Mouse (Mus musculus): Measurements from ENCODE around the gene Btbd9. TPM values are rescaled to one million over a fixed set of nuclear protein-coding genes. Genes with fewer than 3 reads are reported as not detected.

Btbd9 gene
- polyA plus RNA-seq, 2 experiments: 18.3 to 46.9 TPM

- H3K9ac ChIP-seq (ENCODE audit: low read depth, low read length, severe bottlenecking): no peak overlapping the region
- DNase-seq (ENCODE audit: low spot score): no peak
- no peaks in the 10 kb centered on the region for H3K27me3 ChIP-seq (ENCODE audit: control insufficient read depth, insufficient read depth, low read length)
- H3K27ac ChIP-seq (replicated peaks; ENCODE audit: low read depth, low read length): no peak overlapping the region
- no peak for TF ChIP-seq POLR2A (IDR thresholded peaks at IDR 0.05; ENCODE audit: borderline replicate concordance, extremely low read depth, insufficient read depth, insufficient read length)
- H3K4me3 ChIP-seq (replicated peaks; ENCODE audit: low read length): no peak overlapping the region
- peaks cover 15% of the 10 kb centered on the region for H3K36me3 ChIP-seq (ENCODE audit: control insufficient read depth, insufficient read depth, low read length)
- no peaks in the 10 kb centered on the region for H3K9me3 ChIP-seq (ENCODE audit: control insufficient read depth, low read length)
- WGBS: 82% methylated on average over 7 of the region's 7 CpGs
- ATAC-seq (ENCODE audit: low FRiP score, low read depth): no peak
- peaks cover 23% of the 10 kb centered on the region for H3K4me1 ChIP-seq (ENCODE audit: control insufficient read depth, insufficient read depth, low read length)
- H3K4me2 ChIP-seq (replicated peaks; ENCODE audit: low read depth, low read length, severe bottlenecking): no peak overlapping the region
Observed at GRCm38 (mm10) chr17:30607330-30607729, 31.0 kb upstream of the Btbd9 start.

DNA sequence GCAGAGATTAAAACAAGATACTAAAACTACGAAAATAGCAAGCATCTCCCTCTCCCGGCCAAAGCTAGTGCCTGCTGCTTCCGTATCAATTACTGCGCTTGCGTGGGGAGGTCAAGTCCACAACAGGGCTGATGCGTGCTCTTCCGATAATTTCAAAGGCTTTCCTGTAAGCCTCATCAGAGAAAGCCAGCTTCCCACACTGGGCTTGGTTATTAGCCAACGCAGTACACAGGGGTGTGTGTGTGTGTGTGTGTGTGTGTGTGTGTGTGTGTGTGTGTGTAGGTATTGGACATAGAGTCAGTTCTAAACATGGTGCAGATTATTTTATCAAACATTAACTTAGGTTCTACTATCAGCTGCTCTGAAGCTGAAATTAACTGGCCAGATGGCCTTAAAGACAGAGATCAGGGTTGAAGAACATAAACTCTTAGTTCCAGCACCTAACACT is 30.4 kb upstream of the Btbd9 start:
- Histone ChIP-seq H3K27me3 (ENCODE audit: control insufficient read depth, insufficient read depth, low read length) (no peaks in the 10 kb centered on the region), H3K9ac (ENCODE audit: low read depth, low read length, severe bottlenecking) (no peak overlapping the region), H3K4me3 (replicated peaks; ENCODE audit: low read length) (no peak overlapping the region), H3K4me1 (ENCODE audit: control insufficient read depth, insufficient read depth, low read length) (peaks cover 23% of the 10 kb centered on the region), H3K9me3 (ENCODE audit: control insufficient read depth, low read length) (no peaks in the 10 kb centered on the region), H3K4me2 (replicated peaks; ENCODE audit: low read depth, low read length, severe bottlenecking) (no peak overlapping the region), H3K36me3 (ENCODE audit: control insufficient read depth, insufficient read depth, low read length) (peaks cover 21% of the 10 kb centered on the region), H3K27ac (replicated peaks; ENCODE audit: low read depth, low read length) (no peak overlapping the region)
- DNase-seq (ENCODE audit: low spot score): no peak
- 65% methylated on average over 8 of the region's 8 CpGs for WGBS
- no peak for TF ChIP-seq POLR2A (IDR thresholded peaks at IDR 0.05; ENCODE audit: borderline replicate concordance, extremely low read depth, insufficient read depth, insufficient read length)
- no peak for ATAC-seq (ENCODE audit: low FRiP score, low read depth)

- TF ChIP-seq POLR2A (IDR thresholded peaks at IDR 0.05; ENCODE audit: borderline replicate concordance, extremely low read depth, insufficient read depth, insufficient read length): no peak
- no peak overlapping the region for H3K4me2 ChIP-seq (replicated peaks; ENCODE audit: low read depth, low read length, severe bottlenecking)
- H3K9ac ChIP-seq (ENCODE audit: low read depth, low read length, severe bottlenecking): no peak overlapping the region
- peaks cover 19% of the 10 kb centered on the region for H3K4me1 ChIP-seq (ENCODE audit: control insufficient read depth, insufficient read depth, low read length)
- no peak overlapping the region for H3K27ac ChIP-seq (replicated peaks; ENCODE audit: low read depth, low read length)
- no peak overlapping the region for H3K4me3 ChIP-seq (replicated peaks; ENCODE audit: low read length)
- 64% methylated on average over 11 of the region's 11 CpGs for WGBS
- no peak for ATAC-seq (ENCODE audit: low FRiP score, low read depth)
- no peaks in the 10 kb centered on the region for H3K9me3 ChIP-seq (ENCODE audit: control insufficient read depth, low read length)
- peaks cover 24% of the 10 kb centered on the region for H3K36me3 ChIP-seq (ENCODE audit: control insufficient read depth, insufficient read depth, low read length)
- H3K27me3 ChIP-seq (ENCODE audit: control insufficient read depth, insufficient read depth, low read length): no peaks in the 10 kb centered on the region
- no peak for DNase-seq (ENCODE audit: low spot score)
Observed at GRCm38 (mm10) chr17:30606206-30606605, 29.9 kb upstream of the Btbd9 start.

DNA sequence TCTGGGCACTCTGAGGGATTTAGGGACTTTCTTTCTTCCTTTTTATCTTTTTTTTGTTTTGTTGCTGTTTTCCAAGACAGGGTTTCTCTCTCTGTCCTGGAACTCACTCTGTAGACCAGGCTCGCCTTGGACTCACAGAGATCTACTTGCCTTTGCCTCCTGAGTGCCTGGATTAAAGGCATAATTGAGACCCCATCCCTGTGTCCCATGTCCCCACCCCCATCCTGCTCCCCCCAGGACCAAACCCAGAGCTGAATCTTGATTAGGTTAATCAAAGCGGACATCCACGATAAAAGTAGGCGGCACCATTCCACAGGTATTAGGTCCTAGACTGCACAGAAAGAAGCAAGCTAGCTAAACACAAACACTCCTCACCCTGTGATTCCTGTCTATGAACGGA is 28.7 kb upstream of the Btbd9 start:
- Histone ChIP-seq H3K9me3 (ENCODE audit: control insufficient read depth, low read length) (no peaks in the 10 kb centered on the region), H3K4me1 (ENCODE audit: control insufficient read depth, insufficient read depth, low read length) (peaks cover 13% of the 10 kb centered on the region), H3K36me3 (ENCODE audit: control insufficient read depth, insufficient read depth, low read length) (peaks cover 34% of the 10 kb centered on the region), H3K27me3 (ENCODE audit: control insufficient read depth, insufficient read depth, low read length) (no peaks in the 10 kb centered on the region), H3K27ac (replicated peaks; ENCODE audit: low read depth, low read length) (no peak overlapping the region), H3K4me3 (replicated peaks; ENCODE audit: low read length) (no peak overlapping the region), H3K9ac (ENCODE audit: low read depth, low read length, severe bottlenecking) (no peak overlapping the region), H3K4me2 (replicated peaks; ENCODE audit: low read depth, low read length, severe bottlenecking) (no peak overlapping the region)
- no peak for DNase-seq (ENCODE audit: low spot score)
- no peak for ATAC-seq (ENCODE audit: low FRiP score, low read depth)
- WGBS: 82% methylated on average over 5 of the region's 5 CpGs
- no peak for TF ChIP-seq POLR2A (IDR thresholded peaks at IDR 0.05; ENCODE audit: borderline replicate concordance, extremely low read depth, insufficient read depth, insufficient read length)

GRCm38 (mm10) chr17:30604296-30604695 is 28.0 kb upstream of the Btbd9 start:
- peaks cover 38% of the 10 kb centered on the region for H3K36me3 ChIP-seq (ENCODE audit: control insufficient read depth, insufficient read depth, low read length)
- H3K9ac ChIP-seq (ENCODE audit: low read depth, low read length, severe bottlenecking): no peak overlapping the region
- TF ChIP-seq POLR2A (IDR thresholded peaks at IDR 0.05; ENCODE audit: borderline replicate concordance, extremely low read depth, insufficient read depth, insufficient read length): no peak
- no peaks in the 10 kb centered on the region for H3K9me3 ChIP-seq (ENCODE audit: control insufficient read depth, low read length)
- ATAC-seq (ENCODE audit: low FRiP score, low read depth): no peak
- DNase-seq (ENCODE audit: low spot score): no peak
- H3K4me2 ChIP-seq (replicated peaks; ENCODE audit: low read depth, low read length, severe bottlenecking): no peak overlapping the region
- no peaks in the 10 kb centered on the region for H3K27me3 ChIP-seq (ENCODE audit: control insufficient read depth, insufficient read depth, low read length)
- H3K4me1 ChIP-seq (ENCODE audit: control insufficient read depth, insufficient read depth, low read length): peaks cover 12% of the 10 kb centered on the region
- no peak overlapping the region for H3K4me3 ChIP-seq (replicated peaks; ENCODE audit: low read length)
- H3K27ac ChIP-seq (replicated peaks; ENCODE audit: low read depth, low read length): no peak overlapping the region
- 93% methylated on average over 5 of the region's 6 CpGs for WGBS

DNA sequence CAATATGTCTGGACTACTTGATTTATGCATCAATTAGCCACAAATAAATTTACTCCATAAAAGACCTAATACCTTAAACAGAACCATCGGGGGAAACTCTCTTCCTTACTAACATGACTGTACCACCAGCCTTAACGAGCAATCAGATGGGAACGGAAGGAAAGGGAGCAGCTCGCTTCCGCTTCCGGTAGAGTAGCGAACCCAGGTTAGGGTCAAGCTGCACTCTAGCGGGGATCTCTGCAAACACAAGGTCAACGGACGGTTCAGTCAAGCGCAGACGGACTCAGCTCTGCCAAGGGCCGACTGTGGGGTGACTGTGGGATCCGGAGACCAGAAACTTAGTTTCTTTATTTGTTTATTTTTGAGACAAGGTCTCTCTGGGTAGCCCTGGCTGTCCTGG is 25.9 kb upstream of the Btbd9 start:
- no peaks in the 10 kb centered on the region for H3K27me3 ChIP-seq (ENCODE audit: control insufficient read depth, insufficient read depth, low read length)
- 83% methylated on average over 14 of the region's 14 CpGs for WGBS
- no peak for TF ChIP-seq POLR2A (IDR thresholded peaks at IDR 0.05; ENCODE audit: borderline replicate concordance, extremely low read depth, insufficient read depth, insufficient read length)
- no peak overlapping the region for H3K4me3 ChIP-seq (replicated peaks; ENCODE audit: low read length)
- no peaks in the 10 kb centered on the region for H3K9me3 ChIP-seq (ENCODE audit: control insufficient read depth, low read length)
- H3K4me1 ChIP-seq (ENCODE audit: control insufficient read depth, insufficient read depth, low read length): no peaks in the 10 kb centered on the region
- no peak for DNase-seq (ENCODE audit: low spot score)
- H3K4me2 ChIP-seq (replicated peaks; ENCODE audit: low read depth, low read length, severe bottlenecking): no peak overlapping the region
- no peak overlapping the region for H3K27ac ChIP-seq (replicated peaks; ENCODE audit: low read depth, low read length)
- ATAC-seq (ENCODE audit: low FRiP score, low read depth): no peak
- H3K36me3 ChIP-seq (ENCODE audit: control insufficient read depth, insufficient read depth, low read length): peaks cover 53% of the 10 kb centered on the region
- no peak overlapping the region for H3K9ac ChIP-seq (ENCODE audit: low read depth, low read length, severe bottlenecking)

Measured in limb, embryonic 14.5 days (tissue).